Mouse (Mus musculus) liver, postnatal 0 days (tissue): Measurements from ENCODE around the gene Hsd17b14.
A peak's percentile ranks its signal among the peaks of the same experiment; 100 is the strongest.

Source experiments
- CTCF ChIP-seq: sonication (generic); IDR thresholded peaks from 2 replicates; pipeline ENCODE4 v1.5.1; 2016; ENCODE audit warnings: antibody characterized with exemption, low read depth
- EP300 ChIP-seq: IDR thresholded peaks from 2 replicates; pipeline ENCODE4 v1.6.1; 2016; ENCODE audit warnings: antibody characterized with exemption, low read depth, mild to moderate bottlenecking

GRCm38 (mm10) chr7:45521728-45522184 is 32.9 kb upstream of the Hsd17b14 start:
- TF ChIP-seq CTCF (peak; percentile 44), EP300 (no peak; the same call in 1 of the 2 replicates)
